Mouse (Mus musculus): ENCODE measurements around the gene Uck1.

GRCm38 (mm10) chr2:32235433-32235832 lies 24.5 kb downstream of the Uck1 start:
- TF ChIP-seq EP300 (IDR thresholded peaks at IDR 0.05; ENCODE audit: low read depth): no peak
- no peak for TF ChIP-seq CTCF (IDR thresholded peaks at IDR 0.05; ENCODE audit: low read depth)
